Mouse (Mus musculus) Patski (cell line): ENCODE results near the gene Ptpn22. TPM values are rescaled to one million over a fixed set of nuclear protein-coding genes. Genes with fewer than 3 reads are reported as not detected.

Experiments used
- ATAC-seq: fragments of 100-300 bp; one replicate; pipeline ENCODE4 v1.8.0; 2021
- CTCF ChIA-PET: fragments of 350-600 bp; sonication (Branson Sonifier 250); formaldehyde crosslinking; loops from one replicate; lab custom pipeline; 2022; ENCODE audit warnings: inconsistent platforms; lab: Charles Lee
- POLR2A ChIA-PET: fragments of 350-600 bp; sonication (Branson Sonifier 250); formaldehyde crosslinking; loops from one replicate; lab custom pipeline; 2022; ENCODE audit warnings: antibody characterized with exemption, inconsistent platforms; lab: Charles Lee
- DNase-seq: peaks from one replicate; pipeline ENCODE4 v3.0.0-alpha.2; 2011; ENCODE audit warnings: low read depth, low spot score
- H3K27me3 ChIP-seq: fragments of 371-371 bp; one replicate; pipeline ENCODE4 v1.5.1; 2021
- CTCF ChIP-seq: fragments of 100-300 bp; IDR thresholded peaks from one replicate; pipeline ENCODE4 v1.5.1; 2021
- in situ Hi-C: fragments of 300-500 bp; cut with MboI; formaldehyde crosslinking; loops from 3 replicates; pipeline ENCODE4 v1.11.1; 2018; ENCODE audit warnings: low pct_unique_long_range_greater_than_20kb, mixed read lengths
- polyA plus RNA-seq: library from polyadenylated mRNA; unstranded; gene quantifications from one replicate; pipeline ENCODE4 v1.2.3, GENCODE M21; 2021

Gene Ptpn22
- polyA plus RNA-seq, 1 experiment from 2014 or later, result 1.7 TPM

- no peak for ATAC-seq
- CTCF ChIA-PET, result interaction anchor here (1.2 to 2.1 kb wide), 6 partner anchors 8 to 43 kb away, joined by 3 to 6 read pairs (median 4); no protein-coding TSS in a partner anchor
These were observed 56.7 kb downstream of the Ptpn22 start for GRCm38 (mm10) chr3:103916205-103916838.

GRCm38 (mm10) chr3:103916839-103917237 lies 57.2 kb downstream of the Ptpn22 start:
- POLR2A ChIA-PET, result interaction anchor here (0.6 to 1.6 kb wide), 2 partner anchors 21 to 51 kb away, joined by 3 to 4 read pairs; partner anchors contain the start of gene Phtf1
- CTCF ChIA-PET, result interaction anchor here (0.7 to 2.1 kb wide), 7 partner anchors 8 to 145 kb away, joined by 3 to 6 read pairs (median 4); no protein-coding TSS in a partner anchor
- no peak for DNase-seq
- ATAC-seq, result no peak
- no peaks in the 10 kb centered on the region for H3K27me3 ChIP-seq
- TF ChIP-seq CTCF, result no peak
- in situ Hi-C loops, result no loop called here

More at GRCm38 (mm10) chr3:103916205-103916838, 56.7 kb downstream of the Ptpn22 start:
- POLR2A ChIA-PET, result interaction anchor here (1.6 kb wide), 1 partner anchor 51 kb away, joined by 4 read pairs; the partner anchor contains the start of gene Phtf1
- in situ Hi-C loops, result no loop called here
- DNase-seq, result no peak
- TF ChIP-seq CTCF, result no peak
- H3K27me3 ChIP-seq, result no peaks in the 10 kb centered on the region

- in situ Hi-C loops, result no loop called here
- POLR2A ChIA-PET, result interaction anchor here (0.6 kb wide), 1 partner anchor 238 kb away, joined by 5 read pairs; no protein-coding TSS in a partner anchor
These were observed 60.5 kb downstream of the Ptpn22 start for GRCm38 (mm10) chr3:103920094-103920493.

GRCm38 (mm10) chr3:103925302-103925701 lies 65.7 kb downstream of the Ptpn22 start:
- H3K27me3 ChIP-seq, result no peaks in the 10 kb centered on the region
- ChIA-PET CTCF (interaction anchor here (1.0 to 1.6 kb wide), 3 partner anchors 9 to 42 kb away, joined by 3 to 4 read pairs (median 4); partner anchors contain the start of gene Phtf1), POLR2A (no interaction called here)
- ATAC-seq (no peak), DNase-seq (no peak)
- in situ Hi-C loops, result no loop called here
- TF ChIP-seq CTCF, result no peak

More at GRCm38 (mm10) chr3:103920094-103920493, 60.5 kb downstream of the Ptpn22 start:
- no peak for ATAC-seq
- no peaks in the 10 kb centered on the region for H3K27me3 ChIP-seq
- DNase-seq, result no peak
- CTCF ChIA-PET, result interaction anchor here (1.7 kb wide), 1 partner anchor 14 kb away, joined by 4 read pairs; no protein-coding TSS in a partner anchor
- TF ChIP-seq CTCF, result no peak

GRCm38 (mm10) chr3:103927511-103927910 lies 67.9 kb downstream of the Ptpn22 start:
- POLR2A ChIA-PET, result no interaction called here
- H3K27me3 ChIP-seq, result no peaks in the 10 kb centered on the region
- ATAC-seq (no peak), DNase-seq (no peak)
- in situ Hi-C loops, result no loop called here
- CTCF ChIA-PET, result interaction anchor here (1.5 kb wide), 1 partner anchor 11 kb away, joined by 5 read pairs; no protein-coding TSS in a partner anchor
- no peak for TF ChIP-seq CTCF

- in situ Hi-C loops, result no loop called here
- ATAC-seq (no peak), DNase-seq (no peak)
- ChIA-PET CTCF (interaction anchor here (0.7 to 1.9 kb wide), 5 partner anchors 9 to 23 kb away, joined by 3 to 5 read pairs (median 4); partner anchors contain the start of gene Phtf1), POLR2A (interaction anchor here (0.7 to 1.2 kb wide), 2 partner anchors 10 to 14 kb away, joined by 3 to 5 read pairs; no protein-coding TSS in a partner anchor)
- H3K27me3 ChIP-seq, result no peaks in the 10 kb centered on the region
- no peak for TF ChIP-seq CTCF
These were observed 85.4 kb downstream of the Ptpn22 start for GRCm38 (mm10) chr3:103944794-103945562.

- H3K27me3 ChIP-seq, result no peaks in the 10 kb centered on the region
- no peak for TF ChIP-seq CTCF
- in situ Hi-C loops, result no loop called here
- ATAC-seq (no peak), DNase-seq (no peak)
- CTCF ChIA-PET, result no interaction called here
- POLR2A ChIA-PET, result no interaction called here
These were observed 89.1 kb downstream of the Ptpn22 start for GRCm38 (mm10) chr3:103948666-103949065.

- DNase-seq (no peak), ATAC-seq (no peak)
- H3K27me3 ChIP-seq, result no peaks in the 10 kb centered on the region
- TF ChIP-seq CTCF, result no peak
- ChIA-PET POLR2A (no interaction called here), CTCF (no interaction called here)
- in situ Hi-C loops, result no loop called here
These were observed 101.0 kb downstream of the Ptpn22 start for GRCm38 (mm10) chr3:103960622-103961021.

Other genes starting within 250 kb of the Ptpn22 start
- gene Atg4a-ps, start 213.7 kb upstream of the Ptpn22 start, polyA plus RNA-seq, result 7.4 TPM
- gene Olfml3, start 121.8 kb upstream of the Ptpn22 start, polyA plus RNA-seq, result 3.5 TPM
- gene Gm10964, start 120.4 kb upstream of the Ptpn22 start, polyA plus RNA-seq, result not detected
- 80.5 TPM for gene Hipk1, start 68.2 kb upstream of the Ptpn22 start, polyA plus RNA-seq
- gene Dclre1b, start 50.4 kb upstream of the Ptpn22 start, polyA plus RNA-seq, result 12.0 TPM
- gene Ap4b1, start 50.3 kb upstream of the Ptpn22 start, polyA plus RNA-seq, result 25.7 TPM
- 0.55 TPM for gene Gm43064, start 50.2 kb upstream of the Ptpn22 start, polyA plus RNA-seq
- gene Bcl2l15, start 27.2 kb upstream of the Ptpn22 start, polyA plus RNA-seq, result 0.35 TPM
- gene Rsbn1, start 54.3 kb downstream of the Ptpn22 start, polyA plus RNA-seq, result 13.9 TPM
- gene Phtf1, start 108.3 kb downstream of the Ptpn22 start, polyA plus RNA-seq, result 75.0 TPM